Mouse (Mus musculus): ENCODE data around the gene Plxnb1. TPM values are rescaled to one million over a fixed set of nuclear protein-coding genes. Genes with fewer than 3 reads are reported as not detected.

The Plxnb1 gene
- 17.4 and 18.6 TPM in 2 replicates for polyA plus RNA-seq (2015; fragmentation: Nextera tagmentation; extraction: Ambion mirVana)

- H3K4me1 ChIP-seq (replicated peaks; ENCODE audit: control insufficient read depth, insufficient read depth, low read length), result peaks cover 59% of the 10 kb centered on the region
- 0% methylated on average over 65 of the region's 102 CpGs for WGBS
Measured at GRCm38 (mm10) chr9:109095137-109095982, at the start of gene Plxnb1. TSS of gene Plxnb1 (plus strand) at chr9:109095389.

GRCm38 (mm10) chr9:109046306-109046705, 48.9 kb upstream of the Plxnb1 start:
- WGBS, result 36% methylated on average over 5 of the region's 5 CpGs
- Histone ChIP-seq H3K4me1 (replicated peaks; ENCODE audit: control insufficient read depth, insufficient read depth, low read length) (peaks cover 5% of the 10 kb centered on the region), H3K9ac (ENCODE audit: low read length) (no peak overlapping the region), H3K4me2 (ENCODE audit: low read depth, low read length) (no peak overlapping the region), H3K9me3 (ENCODE audit: control insufficient read depth, low read length) (no peaks in the 10 kb centered on the region), H3K27me3 (ENCODE audit: control insufficient read depth, insufficient read depth, low read depth, low read length) (no peaks in the 10 kb centered on the region), H3K36me3 (ENCODE audit: control insufficient read depth, insufficient read depth, low read length) (0 out of 2 replicates have a peak, but pooled peaks cover 2% of the 10 kb centered on the region), H3K4me3 (ENCODE audit: low read length) (no peak overlapping the region), H3K27ac (ENCODE audit: low read length) (no peak overlapping the region)
- no peak for ATAC-seq (ENCODE audit: low read depth)

More at GRCm38 (mm10) chr9:109095137-109095982, at the start of gene Plxnb1:
- H3K27ac ChIP-seq (ENCODE audit: low read length), result peak within 1 kb of the TSS; percentile 99
- peak; percentile 48 for ATAC-seq (ENCODE audit: low read depth)
- H3K9me3 ChIP-seq (ENCODE audit: control insufficient read depth, low read length), result no peaks in the 10 kb centered on the region
- peak within 1 kb of the TSS; percentile 97 for H3K9ac ChIP-seq (ENCODE audit: low read length)
- H3K36me3 ChIP-seq (ENCODE audit: control insufficient read depth, insufficient read depth, low read length), result peaks cover 8% of the 10 kb centered on the region
- H3K27me3 ChIP-seq (ENCODE audit: control insufficient read depth, insufficient read depth, low read depth, low read length), result no peaks in the 10 kb centered on the region
- H3K4me3 ChIP-seq (ENCODE audit: low read length), result peak within 1 kb of the TSS; percentile 86
- peak within 1 kb of the TSS; percentile 87 for H3K4me2 ChIP-seq (ENCODE audit: low read depth, low read length)

GRCm38 (mm10) chr9:109049316-109049715, 45.9 kb upstream of the Plxnb1 start:
- no peak overlapping the region for H3K4me3 ChIP-seq (ENCODE audit: low read length)
- no peaks in the 10 kb centered on the region for H3K27me3 ChIP-seq (ENCODE audit: control insufficient read depth, insufficient read depth, low read depth, low read length)
- H3K9ac ChIP-seq (ENCODE audit: low read length), result no peak overlapping the region
- no peak overlapping the region for H3K27ac ChIP-seq (ENCODE audit: low read length)
- H3K9me3 ChIP-seq (ENCODE audit: control insufficient read depth, low read length), result no peaks in the 10 kb centered on the region
- H3K36me3 ChIP-seq (ENCODE audit: control insufficient read depth, insufficient read depth, low read length), result peaks cover 3% of the 10 kb centered on the region; the same call in 1 of the 2 replicates
- H3K4me2 ChIP-seq (ENCODE audit: low read depth, low read length), result no peak overlapping the region
- 63% methylated on average over 7 of the region's 7 CpGs for WGBS
- no peak for ATAC-seq (ENCODE audit: low read depth)
- peaks cover under 1% of the 10 kb centered on the region for H3K4me1 ChIP-seq (replicated peaks; ENCODE audit: control insufficient read depth, insufficient read depth, low read length)

GRCm38 (mm10) chr9:109049996-109050673, 45.1 kb upstream of the Plxnb1 start:
- WGBS, result 84% methylated on average over 9 of the region's 9 CpGs
- no peak for ATAC-seq (ENCODE audit: low read depth)
- no peak overlapping the region for H3K9ac ChIP-seq (ENCODE audit: low read length)
- no peaks in the 10 kb centered on the region for H3K9me3 ChIP-seq (ENCODE audit: control insufficient read depth, low read length)
- H3K36me3 ChIP-seq (ENCODE audit: control insufficient read depth, insufficient read depth, low read length), result peaks cover 3% of the 10 kb centered on the region; the same call in 1 of the 2 replicates
- no peak overlapping the region for H3K27ac ChIP-seq (ENCODE audit: low read length)
- no peak overlapping the region for H3K4me3 ChIP-seq (ENCODE audit: low read length)
- H3K4me1 ChIP-seq (replicated peaks; ENCODE audit: control insufficient read depth, insufficient read depth, low read length), result peaks cover 6% of the 10 kb centered on the region
- H3K4me2 ChIP-seq (ENCODE audit: low read depth, low read length), result no peak overlapping the region
- no peaks in the 10 kb centered on the region for H3K27me3 ChIP-seq (ENCODE audit: control insufficient read depth, insufficient read depth, low read depth, low read length)

GRCm38 (mm10) chr9:109050674-109050997, 44.6 kb upstream of the Plxnb1 start:
- Histone ChIP-seq H3K9me3 (ENCODE audit: control insufficient read depth, low read length) (no peaks in the 10 kb centered on the region), H3K27ac (ENCODE audit: low read length) (no peak overlapping the region), H3K4me3 (ENCODE audit: low read length) (no peak overlapping the region), H3K36me3 (ENCODE audit: control insufficient read depth, insufficient read depth, low read length) (peaks cover 3% of the 10 kb centered on the region; the same call in 1 of the 2 replicates), H3K4me2 (ENCODE audit: low read depth, low read length) (no peak overlapping the region), H3K4me1 (replicated peaks; ENCODE audit: control insufficient read depth, insufficient read depth, low read length) (peaks cover 9% of the 10 kb centered on the region), H3K9ac (ENCODE audit: low read length) (no peak overlapping the region), H3K27me3 (ENCODE audit: control insufficient read depth, insufficient read depth, low read depth, low read length) (no peaks in the 10 kb centered on the region)
- no peak for ATAC-seq (ENCODE audit: low read depth)
- 66% methylated on average over 3 of the region's 3 CpGs for WGBS

GRCm38 (mm10) chr9:109051011-109051501, 44.1 kb upstream of the Plxnb1 start:
- Histone ChIP-seq H3K36me3 (ENCODE audit: control insufficient read depth, insufficient read depth, low read length) (peaks cover 3% of the 10 kb centered on the region; the same call in 1 of the 2 replicates), H3K4me2 (ENCODE audit: low read depth, low read length) (no peak overlapping the region), H3K27me3 (ENCODE audit: control insufficient read depth, insufficient read depth, low read depth, low read length) (no peaks in the 10 kb centered on the region), H3K4me3 (ENCODE audit: low read length) (no peak overlapping the region), H3K9me3 (ENCODE audit: control insufficient read depth, low read length) (no peaks in the 10 kb centered on the region), H3K9ac (ENCODE audit: low read length) (no peak overlapping the region), H3K27ac (ENCODE audit: low read length) (no peak overlapping the region), H3K4me1 (replicated peaks; ENCODE audit: control insufficient read depth, insufficient read depth, low read length) (peaks cover 9% of the 10 kb centered on the region)
- 85% methylated on average over 13 of the region's 13 CpGs for WGBS
- ATAC-seq (ENCODE audit: low read depth), result no peak

GRCm38 (mm10) chr9:109051651-109052489, 43.3 kb upstream of the Plxnb1 start:
- 81% methylated on average over 10 of the region's 10 CpGs for WGBS
- H3K4me2 ChIP-seq (ENCODE audit: low read depth, low read length), result no peak overlapping the region

GRCm38 (mm10) chr9:109052490-109053260, 42.5 kb upstream of the Plxnb1 start:
- no peak overlapping the region for H3K4me3 ChIP-seq (ENCODE audit: low read length)

More at GRCm38 (mm10) chr9:109051651-109052489, 43.3 kb upstream of the Plxnb1 start:
- H3K9ac ChIP-seq (ENCODE audit: low read length), result no peak overlapping the region
- H3K27me3 ChIP-seq (ENCODE audit: control insufficient read depth, insufficient read depth, low read depth, low read length), result no peaks in the 10 kb centered on the region
- peaks cover 9% of the 10 kb centered on the region for H3K4me1 ChIP-seq (replicated peaks; ENCODE audit: control insufficient read depth, insufficient read depth, low read length)
- H3K9me3 ChIP-seq (ENCODE audit: control insufficient read depth, low read length), result no peaks in the 10 kb centered on the region
- no peak overlapping the region for H3K27ac ChIP-seq (ENCODE audit: low read length)
- ATAC-seq (ENCODE audit: low read depth), result no peak
- H3K4me3 ChIP-seq (ENCODE audit: low read length), result no peak overlapping the region
- H3K36me3 ChIP-seq (ENCODE audit: control insufficient read depth, insufficient read depth, low read length), result peaks cover 9% of the 10 kb centered on the region

More at GRCm38 (mm10) chr9:109052490-109053260, 42.5 kb upstream of the Plxnb1 start:
- Histone ChIP-seq H3K27me3 (ENCODE audit: control insufficient read depth, insufficient read depth, low read depth, low read length) (no peaks in the 10 kb centered on the region), H3K4me2 (ENCODE audit: low read depth, low read length) (no peak overlapping the region), H3K27ac (ENCODE audit: low read length) (no peak overlapping the region), H3K9ac (ENCODE audit: low read length) (no peak overlapping the region), H3K4me1 (replicated peaks; ENCODE audit: control insufficient read depth, insufficient read depth, low read length) (peaks cover 9% of the 10 kb centered on the region), H3K36me3 (ENCODE audit: control insufficient read depth, insufficient read depth, low read length) (peaks cover 16% of the 10 kb centered on the region), H3K9me3 (ENCODE audit: control insufficient read depth, low read length) (no peaks in the 10 kb centered on the region)
- no peak for ATAC-seq (ENCODE audit: low read depth)
- 85% methylated on average over 9 of the region's 9 CpGs for WGBS

Measured in lung, embryonic 16.5 days (tissue).